Mouse (Mus musculus) midbrain, embryonic 10.5 days (tissue): Measurements from ENCODE around the gene Hk1. TPM values are rescaled to one million over a fixed set of nuclear protein-coding genes. Genes with fewer than 3 reads are reported as not detected.

Experiments used
- DNase-seq: peaks from one replicate; pipeline ENCODE4 v3.0.0-alpha.2; 2017; ENCODE audit warnings: low spot score
- H3K27ac ChIP-seq: fragments of 300-500 bp; sonication (generic); replicated peaks from 2 replicates; pipeline ENCODE4 v1.5.1; 2016; ENCODE audit warnings: mild to moderate bottlenecking
- H3K27me3 ChIP-seq: fragments of 300-500 bp; sonication (generic); 2 replicates; pipeline ENCODE4 v1.6.1; 2016; ENCODE audit warnings: low read depth, mild to moderate bottlenecking; ENCODE audit not compliant: poor library complexity, severe bottlenecking
- H3K36me3 ChIP-seq: fragments of 300-500 bp; sonication (generic); 2 replicates; pipeline ENCODE4 v1.6.1; 2016; ENCODE audit warnings: mild to moderate bottlenecking, moderate library complexity
- H3K4me1 ChIP-seq: fragments of 300-500 bp; sonication (generic); 2 replicates; pipeline ENCODE4 v1.6.1; 2016
- H3K4me3 ChIP-seq: fragments of 300-500 bp; sonication (generic); 2 replicates; pipeline ENCODE4 v1.5.1; 2016; ENCODE audit warnings: mild to moderate bottlenecking, moderate library complexity
- H3K9me3 ChIP-seq: fragments of 300-500 bp; sonication (generic); replicated peaks from 2 replicates; pipeline ENCODE4 v1.6.1; 2016; ENCODE audit warnings: mild to moderate bottlenecking
- WGBS: fragments of 180-500 bp; shearing (Covaris S2); methylation state at CpG from one replicate; pipeline ENCODE4 v1.1.7; 2016; 5-methylcytosine and 5-hydroxymethylcytosine counted together
- polyA plus RNA-seq: library from polyadenylated mRNA; unstranded; fragments of >200 nt; fragmentation: Nextera tagmentation; extraction: Ambion mirVana; gene quantifications from 2 replicates; pipeline ENCODE4 v1.2.1, GENCODE M21; 2016

Gene Hk1
- polyA plus RNA-seq, 1 experiment from 2014 or later: 27.0 TPM

- Histone ChIP-seq H3K4me1 (peaks cover 15% of the 10 kb centered on the region), H3K9me3 (no peaks in the 10 kb centered on the region), H3K27me3 (no peaks in the 10 kb centered on the region), H3K27ac (no peak overlapping the region), H3K4me3 (no peak overlapping the region), H3K36me3 (no peaks in the 10 kb centered on the region)
- WGBS: 82% methylated on average over 8 of the region's 8 CpGs
- DNase-seq: no peak
Measured at GRCm38 (mm10) chr10:62220732-62221514, 158.8 kb downstream of the Hk1 start.

Other genes starting within 250 kb of the Hk1 start
- 0.89 and 0.90 TPM in 2 replicates for gene Neurog3, start 246.8 kb downstream of the Hk1 start, polyA plus RNA-seq
- gene Fam241b, start 236.0 kb downstream of the Hk1 start, polyA plus RNA-seq: 19.3 and 23.4 TPM in 2 replicates
- gene Tspan15, start 148.7 kb downstream of the Hk1 start, polyA plus RNA-seq: 16.1 and 18.9 TPM in 2 replicates
- gene Tacr2, start 127.5 kb downstream of the Hk1 start, polyA plus RNA-seq: not detected in 2 replicates
- gene Hkdc1, start 42.6 kb upstream of the Hk1 start, polyA plus RNA-seq: 0.25 TPM in 1 of 2 replicates, not detected in the other
- gene 4930507D05Rik, start 69.6 kb upstream of the Hk1 start, polyA plus RNA-seq: 0.66 and 1.0 TPM in 2 replicates
- 30.9 and 32.3 TPM in 2 replicates for gene Supv3l1, start 69.8 kb upstream of the Hk1 start, polyA plus RNA-seq
- gene Vps26a, start 106.9 kb upstream of the Hk1 start, polyA plus RNA-seq: 91.9 and 94.1 TPM in 2 replicates
- gene Srgn, start 147.5 kb upstream of the Hk1 start, polyA plus RNA-seq: 2.9 and 3.9 TPM in 2 replicates
- 39.5 and 44.7 TPM in 2 replicates for gene Kif1bp, start 198.5 kb upstream of the Hk1 start, polyA plus RNA-seq
- gene Ddx21, start 222.4 kb upstream of the Hk1 start, polyA plus RNA-seq: 30.0 and 32.8 TPM in 2 replicates